Mouse (Mus musculus): Measurements from ENCODE around the gene Fgfr2.

Gene Fgfr2

GRCm38 (mm10) chr7:133123244-133123998 lies at the start of gene Fgfr2:
TSS of gene Fgfr2 (minus strand) at chr7:133123350.
- no peak for DNase-seq (ENCODE audit: low read depth, low spot score)

DNA sequence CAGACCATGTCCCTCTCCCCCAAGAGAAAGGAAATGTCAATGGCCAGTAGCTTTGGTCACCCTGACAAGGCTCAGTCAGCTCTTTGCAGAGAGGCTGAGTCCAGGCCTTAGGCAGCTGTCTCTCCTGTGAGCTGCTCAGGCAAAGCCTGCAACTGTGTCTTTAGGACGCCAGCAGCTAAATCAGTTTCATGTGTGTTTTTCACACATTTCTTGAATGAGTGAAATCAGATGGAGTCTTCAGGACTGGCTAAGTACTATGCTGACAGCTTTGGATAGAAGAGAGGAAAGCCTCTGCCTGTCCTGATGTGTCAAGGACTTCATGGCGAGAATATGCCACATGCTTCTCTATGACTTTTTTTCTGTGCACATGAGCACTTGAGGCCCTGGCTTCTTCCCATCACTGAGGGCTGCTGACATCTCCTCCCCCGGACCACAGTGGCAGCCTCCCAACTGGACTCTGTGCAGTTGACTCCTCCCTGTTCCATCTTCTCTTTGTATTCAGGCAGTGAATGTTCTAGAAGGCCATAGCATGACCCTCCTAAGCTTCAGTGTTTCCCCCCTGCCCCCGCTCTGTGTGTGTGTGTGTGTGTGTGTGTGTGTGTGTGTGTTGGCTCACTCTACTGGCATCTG lies 48.4 kb upstream of the Fgfr2 start:
- DNase-seq (ENCODE audit: low read depth, low spot score): no peak

- no peak for DNase-seq (ENCODE audit: low read depth, low spot score)
Observed at GRCm38 (mm10) chr7:133168928-133169327, 45.8 kb upstream of the Fgfr2 start.

GRCm38 (mm10) chr7:133167903-133168302 lies 44.8 kb upstream of the Fgfr2 start:
- DNase-seq (ENCODE audit: low read depth, low spot score): no peak

DNA sequence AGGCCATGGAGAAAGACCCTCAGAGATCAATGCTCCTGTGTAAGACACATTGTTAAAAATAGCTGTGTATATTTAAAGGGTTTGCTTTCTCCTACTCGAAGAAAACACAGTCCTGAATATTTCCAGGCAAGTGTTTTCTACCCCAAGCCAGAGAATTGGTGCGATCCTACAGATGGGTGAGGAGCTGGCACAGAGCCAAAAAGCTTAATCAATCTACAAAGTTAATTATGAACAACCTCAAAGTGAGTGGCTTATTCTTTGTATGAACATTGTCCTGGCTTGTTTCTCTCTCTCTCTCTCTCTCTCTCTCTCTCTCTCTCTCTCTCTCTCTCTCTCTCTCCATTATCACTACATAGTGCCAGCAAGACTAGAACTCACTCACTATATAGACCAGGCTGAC lies 41.6 kb upstream of the Fgfr2 start:
- no peak for DNase-seq (ENCODE audit: low read depth, low spot score)

DNA sequence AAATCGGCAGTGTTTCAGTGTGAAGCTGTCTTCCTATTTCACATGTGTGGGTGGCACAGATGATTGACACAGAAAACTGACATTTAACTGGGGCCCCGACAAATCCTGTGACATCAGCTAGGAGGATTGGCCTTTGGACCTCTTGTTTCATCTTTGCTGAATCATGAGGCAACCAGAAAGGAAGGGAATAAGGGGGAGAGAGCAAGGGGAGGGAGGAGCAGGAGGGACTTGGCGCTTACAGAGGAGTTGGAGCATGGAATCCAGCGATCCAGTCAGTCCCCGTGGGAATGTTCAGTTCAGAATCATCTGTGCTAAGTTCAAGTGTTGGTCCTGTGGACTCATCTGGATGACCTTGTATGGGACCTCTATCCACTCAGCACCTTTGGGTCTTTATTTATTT lies 39.9 kb upstream of the Fgfr2 start:
- DNase-seq (ENCODE audit: low read depth, low spot score): no peak

DNA sequence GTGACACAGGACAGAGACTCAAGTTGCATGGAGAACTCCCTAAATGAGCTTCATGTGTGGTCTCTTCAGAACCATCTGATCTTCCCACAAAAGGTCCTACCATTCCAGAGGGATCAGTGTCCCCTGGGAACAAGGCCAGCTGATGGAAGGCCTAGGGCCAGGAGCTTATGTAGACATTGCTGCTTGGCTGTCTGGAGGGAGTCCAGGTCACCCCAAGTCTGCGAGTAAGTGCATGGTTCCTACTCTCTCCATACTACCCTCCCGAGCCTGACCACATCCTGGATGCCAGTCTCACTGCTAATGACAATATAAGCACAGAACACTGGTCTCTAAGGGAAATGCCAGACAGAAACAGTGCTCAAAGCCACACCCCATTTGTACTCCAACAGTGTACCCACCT lies 39.0 kb upstream of the Fgfr2 start:
- no peak for DNase-seq (ENCODE audit: low read depth, low spot score)

DNA sequence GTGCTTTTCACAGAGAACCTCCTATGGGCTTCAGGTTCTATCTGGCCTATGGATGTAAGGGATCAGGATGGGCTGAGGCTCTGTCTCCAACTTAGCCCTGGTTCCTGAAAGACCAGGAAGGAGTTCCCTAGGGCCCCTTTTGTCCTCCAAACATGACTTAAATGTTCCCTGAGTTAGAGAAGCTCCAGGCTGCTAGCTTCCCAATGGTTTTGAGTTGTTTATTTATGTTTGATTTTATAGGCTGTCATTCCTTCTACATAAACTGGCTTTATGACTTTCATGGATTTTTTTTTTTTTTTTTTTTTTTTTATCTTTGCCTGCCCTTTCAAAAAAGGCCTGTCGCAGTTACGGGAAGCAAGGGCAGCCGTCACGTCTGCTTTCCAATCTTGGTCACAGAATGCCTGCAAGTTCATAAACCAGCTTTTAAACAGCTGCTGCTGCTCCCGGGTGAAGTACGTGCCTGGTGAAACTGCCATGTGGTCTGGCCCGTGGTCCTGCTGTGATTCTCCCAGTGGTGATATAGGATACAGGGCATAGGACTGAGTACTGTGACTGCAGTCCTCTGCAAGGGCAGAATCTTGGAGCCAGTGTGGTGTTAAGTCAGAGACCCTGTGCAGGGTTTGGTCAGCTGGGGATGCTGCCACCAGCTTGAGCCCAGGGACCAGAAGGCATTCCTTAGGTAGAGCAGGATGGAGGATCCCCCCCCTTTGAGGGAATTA lies 38.4 kb upstream of the Fgfr2 start:
- no peak for DNase-seq (ENCODE audit: low read depth, low spot score)

DNA sequence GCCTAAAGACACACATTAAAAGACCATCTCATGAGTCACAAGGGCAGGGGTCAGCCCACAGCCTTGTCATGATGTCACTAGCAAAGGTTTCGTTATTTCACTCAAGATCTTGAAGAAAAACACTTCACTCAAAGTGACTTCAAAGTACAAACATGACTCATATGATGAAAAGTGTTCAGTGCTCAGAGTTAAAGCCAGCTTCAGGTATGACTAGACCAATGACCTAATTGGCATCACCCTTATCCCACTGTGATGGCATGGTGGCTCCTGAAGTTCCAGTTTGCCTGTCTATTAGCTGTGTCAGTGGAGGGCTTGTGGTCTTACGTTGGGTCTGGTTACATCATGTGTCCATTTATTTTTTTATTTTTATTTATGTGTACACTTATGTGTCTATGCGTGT lies 36.4 kb upstream of the Fgfr2 start:
- DNase-seq (ENCODE audit: low read depth, low spot score): no peak

GRCm38 (mm10) chr7:133155621-133156020 lies 32.5 kb upstream of the Fgfr2 start:
- DNase-seq (ENCODE audit: low read depth, low spot score): no peak

GRCm38 (mm10) chr7:133154846-133155245 lies 31.7 kb upstream of the Fgfr2 start:
- DNase-seq (ENCODE audit: low read depth, low spot score): no peak

DNA sequence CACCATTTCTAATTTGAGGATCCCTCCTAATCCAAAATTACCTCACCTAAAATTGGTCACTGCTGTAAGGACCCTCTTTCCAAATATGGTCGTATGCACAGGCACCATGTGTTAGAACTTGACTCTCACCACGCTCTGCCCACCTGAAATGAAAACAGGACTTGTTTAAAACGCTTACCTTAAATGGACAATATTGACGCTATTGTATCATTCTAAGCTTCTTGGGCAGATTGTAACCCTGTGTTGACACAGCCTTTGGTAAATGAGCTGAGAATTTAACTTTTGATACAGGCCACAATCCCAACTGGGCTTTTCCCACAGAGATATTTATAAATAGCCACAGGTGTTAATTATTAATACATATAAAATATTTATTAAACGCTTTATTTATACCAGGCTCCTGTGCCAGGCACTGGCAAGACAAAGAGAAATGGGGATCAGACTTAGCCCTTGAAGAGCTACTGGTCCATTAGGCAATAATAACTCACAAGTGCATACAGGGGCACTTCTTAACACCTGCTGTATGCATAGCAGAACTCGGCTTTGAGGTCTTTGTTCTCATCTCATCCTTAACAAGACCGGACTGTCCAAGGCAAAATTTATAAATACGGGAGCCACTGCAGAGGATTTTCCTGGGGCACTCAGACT lies 16.7 kb upstream of the Fgfr2 start:
- no peak for DNase-seq (ENCODE audit: low read depth, low spot score)

DNA sequence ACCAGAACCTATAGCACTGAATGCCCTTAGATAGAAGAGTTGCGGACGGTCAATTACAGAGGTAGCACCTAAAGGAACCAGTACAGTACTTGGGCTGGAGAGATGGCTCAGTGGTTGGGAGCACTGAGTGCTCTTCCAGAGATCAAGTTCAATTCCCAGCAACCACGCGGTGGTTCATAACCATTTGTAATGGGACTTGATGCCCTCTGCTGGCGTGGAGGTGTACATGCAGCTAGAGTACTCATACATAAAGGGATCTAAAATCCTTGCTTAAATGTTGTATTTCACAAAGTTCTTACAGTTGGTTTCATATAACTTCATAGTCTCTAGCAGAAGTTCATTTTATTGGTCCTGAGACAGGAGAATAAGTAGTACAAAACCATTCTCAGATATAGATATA lies 10.4 kb upstream of the Fgfr2 start:
- peak; percentile 11 for DNase-seq (ENCODE audit: low read depth, low spot score)

DNA sequence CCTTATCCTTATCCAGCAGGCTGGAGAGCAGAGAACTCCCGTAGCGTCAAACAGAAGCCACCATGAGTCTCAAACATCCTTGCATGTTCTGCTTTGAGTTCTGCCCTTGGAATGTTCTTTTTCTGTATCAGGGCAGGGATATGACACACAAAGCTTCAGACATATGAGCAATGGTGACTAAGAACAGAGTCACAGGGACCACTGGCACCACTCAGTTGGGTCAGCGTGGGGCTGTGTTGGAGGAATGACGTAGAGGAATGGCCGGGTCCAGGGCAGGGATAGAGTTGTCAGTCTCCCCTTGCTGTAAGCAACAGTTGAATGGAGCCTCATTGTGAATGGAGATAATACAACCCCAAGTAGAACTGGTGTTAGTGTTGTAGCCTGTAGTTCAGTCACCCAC lies 9.6 kb upstream of the Fgfr2 start:
- DNase-seq (ENCODE audit: low read depth, low spot score): no peak

- no peak for DNase-seq (ENCODE audit: low read depth, low spot score)
Observed at GRCm38 (mm10) chr7:133124701-133125485, 1.7 kb upstream of the Fgfr2 start.

DNA sequence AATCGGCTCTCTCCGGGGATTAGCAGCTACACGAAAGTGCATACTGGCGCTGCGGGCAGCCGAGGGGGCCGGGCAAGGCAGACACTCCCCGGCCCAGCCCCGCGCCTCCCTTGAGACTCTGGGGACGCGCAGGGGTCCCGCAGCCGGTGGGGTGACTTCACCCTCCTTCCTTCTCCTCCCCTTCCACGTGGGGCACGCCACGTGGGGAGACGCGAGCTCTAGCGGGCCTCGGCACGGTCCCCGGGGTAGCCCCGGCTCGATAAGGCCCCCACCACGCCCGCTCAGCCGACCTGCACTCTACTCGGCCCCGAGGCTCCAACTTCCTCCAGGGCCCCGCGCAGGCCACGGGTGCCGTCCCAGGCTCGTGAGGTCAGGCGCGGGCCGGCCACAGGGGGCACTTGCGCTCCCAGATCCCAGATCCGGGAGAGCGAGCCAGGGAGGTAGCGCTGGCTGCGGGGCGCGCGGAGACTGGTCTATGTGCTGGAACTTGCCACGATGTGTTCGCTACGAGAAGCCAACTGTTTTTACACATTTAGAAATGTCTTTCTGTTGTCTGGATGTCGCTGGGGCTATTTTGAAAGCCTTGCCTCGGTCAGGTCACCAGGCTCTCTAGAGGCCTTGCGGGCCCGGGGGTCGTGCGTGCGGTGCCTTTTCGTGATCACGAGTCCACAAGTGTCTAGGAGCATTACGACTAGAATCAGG lies 1.0 kb upstream of the Fgfr2 start, which contains the start of gene Ctbp2:
Gene Ctbp2 (minus strand): TSS at position 356 of the 702 bp plus-strand sequence.
- peak; percentile 14 for DNase-seq (ENCODE audit: low read depth, low spot score)

GRCm38 (mm10) chr7:133122379-133123243 lies 539 bp downstream of the Fgfr2 start:
- no peak for DNase-seq (ENCODE audit: low read depth, low spot score)

GRCm38 (mm10) chr7:133121661-133122378 lies 1.3 kb downstream of the Fgfr2 start:
- no peak for DNase-seq (ENCODE audit: low read depth, low spot score)

DNA sequence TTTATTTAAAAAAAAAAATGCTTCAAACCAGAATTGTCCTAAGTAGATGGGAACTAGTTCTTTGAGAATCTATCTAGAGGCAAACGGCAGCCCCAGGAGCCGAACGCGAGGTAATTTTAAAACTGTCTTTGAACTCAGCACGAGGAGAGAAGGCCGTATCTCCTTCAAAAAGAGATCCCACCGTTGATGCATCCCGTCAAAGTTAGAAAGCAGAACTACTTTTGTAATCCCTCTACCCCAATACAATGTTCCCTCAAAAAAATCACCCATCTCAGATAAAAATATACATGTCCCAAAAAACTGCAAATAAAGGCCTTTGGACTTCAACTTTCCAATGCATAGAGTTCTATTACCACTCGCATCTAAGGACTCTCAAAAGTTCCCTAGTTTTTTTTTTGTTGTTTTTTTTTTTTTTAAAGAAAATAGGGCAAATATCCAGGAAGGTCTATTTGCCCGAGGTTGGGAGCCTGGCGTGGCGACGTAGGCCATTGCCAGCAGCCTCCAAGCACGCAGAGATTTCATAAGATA lies 2.0 kb downstream of the Fgfr2 start:
- no peak for DNase-seq (ENCODE audit: low read depth, low spot score)

Data from CD4-positive, CD25-positive, alpha-beta regulatory T cell, adult 2 months (primary cell).